Mouse (Mus musculus) spleen, embryonic (tissue): ENCODE measurements around the gene Schip1.

Source experiments
- CTCF ChIA-PET: fragments of 350-600 bp; sonication (Branson Sonifier 250); formaldehyde crosslinking; loops from one replicate; lab custom pipeline; 2022; lab: Charles Lee

Schip1 gene

GRCm38 (mm10) chr3:68657589-68658245, 593.1 kb downstream of the Schip1 start:
- CTCF ChIA-PET = interaction anchor here (0.9 kb wide), 1 partner anchor 391 kb away, joined by 5 read pairs; no protein-coding TSS in a partner anchor

GRCm38 (mm10) chr3:68659996-68660395, 595.4 kb downstream of the Schip1 start:
- CTCF ChIA-PET = interaction anchor here (0.7 kb wide), 1 partner anchor 18 kb away, joined by 7 read pairs; no protein-coding TSS in a partner anchor

GRCm38 (mm10) chr3:68660538-68660937, 595.9 kb downstream of the Schip1 start:
- CTCF ChIA-PET = no interaction called here

- CTCF ChIA-PET = no interaction called here
Observed at GRCm38 (mm10) chr3:68662386-68662785, 597.8 kb downstream of the Schip1 start.

- CTCF ChIA-PET = no interaction called here
Observed at GRCm38 (mm10) chr3:68664337-68664736, 599.7 kb downstream of the Schip1 start.

GRCm38 (mm10) chr3:68666377-68666776, 601.8 kb downstream of the Schip1 start:
- CTCF ChIA-PET = no interaction called here

GRCm38 (mm10) chr3:68667852-68668251, 603.2 kb downstream of the Schip1 start:
- CTCF ChIA-PET = no interaction called here

GRCm38 (mm10) chr3:68669418-68669974, 604.9 kb downstream of the Schip1 start:
- CTCF ChIA-PET = interaction anchor here (0.7 kb wide), 1 partner anchor 10 kb away, joined by 12 read pairs; no protein-coding TSS in a partner anchor

GRCm38 (mm10) chr3:68674721-68675120, 610.1 kb downstream of the Schip1 start:
- CTCF ChIA-PET = no interaction called here

- CTCF ChIA-PET = no interaction called here
Observed at GRCm38 (mm10) chr3:68675216-68675835, 610.7 kb downstream of the Schip1 start.
